Mouse (Mus musculus) gastrocnemius, postnatal 10 days (tissue): ENCODE results near the gene Wipf2. TPM values are rescaled to one million over a fixed set of nuclear protein-coding genes. Genes with fewer than 3 reads are reported as not detected.

ENCODE experiments used
- DNase-seq: peaks from one replicate; pipeline ENCODE4 v3.0.0; 2021; ENCODE audit warnings: mixed read lengths
- total RNA-seq, 2 experiments: library from RNA; stranded (reverse); gene quantifications; 2 replicates each; pipeline ENCODE4 v1.2.3; 2021

The Wipf2 gene
- total RNA-seq, 2 experiments from 2014 or later, result 6.3 to 9.0 TPM

DNA sequence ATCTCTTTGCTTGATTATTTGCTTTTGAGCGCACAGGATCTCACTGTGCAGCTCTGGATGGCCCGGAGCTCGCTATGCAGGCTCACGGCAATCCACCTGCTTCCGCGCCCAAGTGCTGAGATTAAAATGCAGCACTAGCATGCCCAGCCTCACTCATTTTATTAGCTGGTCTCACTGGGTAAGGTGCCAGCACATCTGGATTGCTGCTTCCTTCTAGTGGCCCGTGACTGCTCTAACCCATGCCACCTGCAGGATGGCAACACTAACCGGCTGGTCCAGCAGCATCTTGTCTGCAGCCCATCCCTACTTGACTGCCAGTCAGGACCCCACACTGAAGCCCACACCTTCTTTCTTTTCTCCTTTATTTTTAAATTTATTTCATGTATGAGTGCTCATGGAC, 9.3 kb upstream of the Wipf2 start:
- no peak for DNase-seq

- DNase-seq, result no peak
These were observed 8.8 kb upstream of the Wipf2 start for GRCm38 (mm10) chr11:98854659-98855058.

- peak; percentile 91 for DNase-seq
These were observed 4.4 kb upstream of the Wipf2 start for GRCm38 (mm10) chr11:98858759-98859731.

DNA sequence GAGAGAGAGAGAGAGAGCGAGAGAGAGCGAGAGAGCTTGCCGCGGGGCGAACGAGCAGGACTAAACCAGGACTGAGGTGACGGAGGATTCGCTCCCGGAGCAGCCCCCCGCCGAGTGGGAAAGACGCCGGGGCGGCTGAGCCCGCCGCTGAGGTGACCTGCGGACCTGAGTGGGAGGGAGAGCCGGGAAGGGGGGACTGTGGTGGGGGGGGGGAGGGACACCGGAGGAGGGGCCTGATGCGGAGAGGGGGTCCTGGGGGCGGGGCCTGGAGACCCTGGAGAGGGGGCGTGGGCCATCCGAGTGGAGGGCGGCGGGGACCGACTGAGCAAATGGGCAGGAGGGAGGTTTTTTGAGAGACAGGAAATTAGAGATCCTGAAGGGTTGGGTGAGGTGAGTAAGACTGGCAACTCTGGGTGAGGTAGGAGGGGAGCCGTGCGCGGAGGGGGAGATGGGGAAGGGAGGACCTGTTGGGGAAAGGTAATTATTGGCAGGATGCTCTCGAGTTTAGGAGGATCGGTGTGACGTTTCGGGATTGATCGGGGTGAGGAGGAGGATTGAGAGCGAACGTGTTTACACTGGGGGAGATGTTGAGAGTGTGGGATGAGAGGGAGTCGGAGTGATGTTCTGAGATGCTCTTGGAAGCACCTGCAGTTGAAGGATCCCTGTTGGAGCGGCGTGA, 452 bp downstream of the Wipf2 start:
- no peak for DNase-seq

DNA sequence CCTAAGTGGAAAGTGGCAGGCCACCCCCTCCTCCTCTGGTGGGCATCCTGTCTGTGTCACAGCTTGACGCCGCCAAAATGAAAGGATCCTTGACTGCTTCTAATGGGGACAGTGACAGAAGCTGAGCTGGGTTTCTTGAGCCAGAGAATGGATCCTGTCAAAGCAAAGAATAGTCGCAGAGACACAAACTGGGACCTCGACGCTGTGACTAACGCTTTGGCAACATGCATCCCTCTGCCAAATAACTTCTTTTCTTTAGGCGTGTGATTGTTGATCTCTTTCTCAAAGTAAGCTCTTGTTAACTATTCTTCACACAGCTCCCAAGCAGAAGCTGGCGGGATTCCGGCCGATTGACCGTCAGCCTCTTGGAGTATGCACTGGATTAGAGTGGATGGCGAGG, 3.9 kb downstream of the Wipf2 start:
- no peak for DNase-seq

- no peak for DNase-seq
These were observed 6.5 kb downstream of the Wipf2 start for GRCm38 (mm10) chr11:98869906-98870305.

DNA sequence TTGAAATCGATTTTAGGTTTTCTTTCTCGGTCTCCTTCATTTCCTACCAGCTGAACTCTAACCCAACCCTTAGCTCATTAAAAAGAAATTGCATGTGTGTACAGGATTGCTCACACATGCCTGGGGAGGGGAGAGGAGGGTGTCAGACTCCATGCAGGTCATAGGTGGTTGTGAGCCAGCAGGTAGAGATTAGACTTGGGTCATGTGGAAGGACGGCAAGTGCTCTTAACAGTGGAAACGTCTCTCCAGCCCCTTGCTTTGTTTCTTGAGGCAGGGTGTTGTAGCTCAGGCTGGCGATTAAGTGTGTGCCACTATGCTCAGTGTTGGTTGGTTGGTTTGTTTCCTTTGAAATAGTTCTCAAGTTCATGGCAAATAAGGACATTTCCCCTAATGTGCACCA, 7.4 kb downstream of the Wipf2 start:
- DNase-seq, result no peak

DNA sequence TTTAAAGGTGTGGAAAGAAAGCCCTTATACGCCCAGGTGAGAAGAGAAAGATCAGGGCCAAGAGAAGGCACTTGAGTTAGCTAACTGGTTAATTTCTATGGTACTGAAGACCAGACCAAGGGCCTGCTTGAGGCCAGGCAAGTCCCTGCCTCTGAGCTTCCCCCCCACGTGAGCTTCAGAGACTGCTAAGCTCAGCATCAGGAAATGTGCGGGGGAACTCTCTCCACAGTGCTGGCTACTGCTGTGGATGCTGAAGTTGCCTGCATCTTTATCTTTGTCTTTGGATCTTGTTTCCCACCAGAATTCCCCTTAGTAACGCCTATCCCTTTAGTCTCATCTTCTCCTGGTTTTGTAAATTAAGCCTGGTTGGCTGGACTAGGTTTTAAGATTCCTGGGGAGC, 8.0 kb downstream of the Wipf2 start:
- no peak for DNase-seq

DNA sequence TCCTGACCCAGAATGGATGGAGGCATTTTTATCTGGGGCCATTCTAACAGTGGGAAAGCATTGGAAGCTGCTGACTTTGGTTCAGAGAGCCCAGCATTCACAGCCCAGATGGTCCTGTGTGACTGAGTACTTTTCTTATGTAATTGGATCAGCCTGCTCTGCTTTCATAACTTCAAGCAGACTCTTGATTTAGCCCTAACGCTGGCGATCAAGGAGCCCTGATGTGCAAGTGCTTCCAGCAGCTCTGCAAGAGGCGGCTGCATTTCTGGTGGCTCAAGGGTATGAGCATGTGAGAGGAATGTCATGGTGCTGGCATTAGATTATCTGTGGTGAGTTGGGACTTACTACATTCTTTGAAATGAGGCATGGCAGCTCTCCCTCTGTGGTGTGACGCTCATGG, 8.6 kb downstream of the Wipf2 start:
- no peak for DNase-seq

DNA sequence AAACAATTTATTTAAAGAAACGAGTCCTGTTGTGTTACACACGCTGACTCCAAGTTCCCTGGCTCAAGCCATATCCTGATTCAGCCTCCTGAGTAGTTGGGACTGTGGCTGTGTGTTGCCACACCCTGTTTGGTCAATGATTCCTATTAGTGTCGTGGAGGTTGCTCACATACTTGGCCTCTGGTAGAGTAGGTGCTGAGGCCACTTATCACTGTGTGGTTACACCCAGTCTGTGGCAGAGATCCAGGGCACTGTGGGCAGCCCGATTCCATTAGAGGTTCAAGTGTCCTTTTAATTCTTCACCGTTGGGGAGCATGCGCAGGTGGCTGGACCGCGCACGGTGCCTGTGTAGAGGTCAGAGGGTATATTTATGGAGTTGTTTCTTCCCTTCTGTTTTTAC, 10.5 kb downstream of the Wipf2 start:
- DNase-seq, result no peak

DNA sequence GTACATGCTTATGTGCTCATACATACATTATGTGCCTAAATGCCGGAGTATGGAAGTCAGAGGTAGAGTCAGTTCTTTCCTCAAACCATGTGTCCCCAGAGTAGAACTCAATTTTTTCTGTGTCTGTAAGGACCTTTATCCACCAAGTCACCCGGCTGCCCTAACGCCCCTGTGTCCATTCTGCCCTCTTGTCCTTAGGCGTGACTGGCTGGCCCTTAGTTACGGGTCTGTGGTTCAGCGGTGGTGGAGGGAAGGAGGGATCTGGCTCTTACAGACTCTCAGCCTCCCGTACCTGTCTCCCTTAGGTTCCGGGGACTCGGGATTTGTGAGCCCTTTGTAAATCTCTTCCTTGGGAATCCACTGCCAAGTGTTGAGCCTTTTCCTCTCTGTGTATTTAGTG, 13.6 kb downstream of the Wipf2 start:
- DNase-seq, result no peak

DNA sequence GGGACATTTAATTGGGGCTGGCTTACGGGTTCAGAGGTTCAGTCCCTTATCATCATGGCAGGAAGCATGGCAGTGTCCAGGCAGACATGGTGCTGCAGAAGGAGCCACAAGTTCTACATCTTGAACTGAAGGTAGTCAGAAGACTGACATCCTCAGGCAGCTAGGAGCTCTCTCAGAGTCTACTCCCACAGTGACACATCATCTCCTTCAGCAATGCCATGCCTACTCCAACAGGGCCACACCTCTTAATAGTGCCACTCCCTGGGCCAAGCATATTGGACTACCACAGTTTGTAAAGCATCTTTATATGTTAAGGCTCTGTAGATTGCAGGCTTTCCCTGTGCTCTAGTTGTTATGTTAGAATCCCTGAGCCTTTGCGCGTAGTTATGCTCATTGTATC, 24.3 kb downstream of the Wipf2 start:
- DNase-seq, result no peak

DNA sequence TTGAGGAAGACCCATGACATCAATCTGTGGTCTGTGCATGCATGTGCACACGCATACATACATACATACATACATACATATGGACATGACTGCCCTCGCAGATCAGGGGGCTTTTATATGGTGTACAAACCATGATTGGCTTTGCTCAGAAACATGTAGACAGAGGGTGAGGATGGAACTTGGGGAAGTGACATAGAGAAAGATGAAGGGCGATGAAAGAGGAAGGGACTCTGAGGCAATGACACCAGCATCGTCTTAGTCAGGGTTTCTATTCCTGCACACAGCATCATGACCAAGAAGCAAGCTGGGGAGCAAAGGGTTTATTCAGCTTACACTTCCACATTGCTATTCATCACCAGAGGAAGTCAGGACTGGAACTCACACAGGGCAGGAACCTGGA, 25.6 kb downstream of the Wipf2 start:
- DNase-seq, result no peak

DNA sequence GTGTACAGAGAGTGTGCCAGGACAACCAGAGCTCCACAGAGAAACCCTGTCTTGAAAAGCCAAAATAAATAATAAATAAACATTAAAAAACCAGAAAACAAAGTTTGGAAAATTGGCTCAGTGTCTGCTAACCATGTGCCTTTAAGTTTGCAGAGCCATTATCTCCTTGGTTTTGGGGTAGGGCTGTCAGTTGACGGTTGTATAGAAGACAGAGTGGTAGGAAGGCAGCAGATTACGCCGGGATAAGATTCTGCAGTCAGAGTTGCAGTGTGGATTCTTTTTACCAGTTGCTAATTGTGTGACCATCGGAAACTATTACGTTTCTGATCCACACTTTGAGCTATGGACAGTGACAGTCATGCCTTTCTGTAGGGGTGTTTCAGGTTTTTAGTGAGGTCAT, 26.5 kb downstream of the Wipf2 start:
- DNase-seq, result no peak

- no peak for DNase-seq
These were observed 29.0 kb downstream of the Wipf2 start for GRCm38 (mm10) chr11:98892426-98892825.

DNA sequence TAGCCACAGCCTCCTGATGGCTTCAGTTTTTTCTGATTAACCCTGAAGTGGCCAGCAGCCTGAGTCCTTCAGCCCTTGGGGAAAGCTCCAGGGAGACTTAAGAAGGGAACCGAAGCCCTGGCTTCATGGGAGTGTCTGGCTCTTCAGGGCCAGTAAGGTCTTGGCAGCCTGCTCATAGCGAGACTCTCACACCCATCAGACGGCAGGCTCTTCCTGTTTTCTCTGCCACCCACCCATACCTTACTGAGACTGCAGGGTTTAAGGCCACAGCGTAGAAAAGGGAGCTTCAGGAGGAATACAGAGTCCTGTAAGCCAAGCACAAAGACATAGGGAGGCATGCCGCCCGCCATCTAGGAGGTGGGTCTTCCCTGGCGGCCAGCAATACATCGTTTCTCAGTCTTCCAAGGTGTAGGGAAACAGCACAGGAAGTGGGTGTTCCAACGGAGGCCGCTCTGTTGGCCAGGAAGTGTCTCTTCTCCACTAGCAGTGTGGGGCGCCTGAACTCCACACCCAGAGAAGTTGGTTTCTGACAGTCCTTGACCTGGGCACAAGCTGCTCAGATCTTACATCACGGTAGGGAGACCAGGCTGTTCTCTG, 37.2 kb downstream of the Wipf2 start:
- DNase-seq, result no peak

DNA sequence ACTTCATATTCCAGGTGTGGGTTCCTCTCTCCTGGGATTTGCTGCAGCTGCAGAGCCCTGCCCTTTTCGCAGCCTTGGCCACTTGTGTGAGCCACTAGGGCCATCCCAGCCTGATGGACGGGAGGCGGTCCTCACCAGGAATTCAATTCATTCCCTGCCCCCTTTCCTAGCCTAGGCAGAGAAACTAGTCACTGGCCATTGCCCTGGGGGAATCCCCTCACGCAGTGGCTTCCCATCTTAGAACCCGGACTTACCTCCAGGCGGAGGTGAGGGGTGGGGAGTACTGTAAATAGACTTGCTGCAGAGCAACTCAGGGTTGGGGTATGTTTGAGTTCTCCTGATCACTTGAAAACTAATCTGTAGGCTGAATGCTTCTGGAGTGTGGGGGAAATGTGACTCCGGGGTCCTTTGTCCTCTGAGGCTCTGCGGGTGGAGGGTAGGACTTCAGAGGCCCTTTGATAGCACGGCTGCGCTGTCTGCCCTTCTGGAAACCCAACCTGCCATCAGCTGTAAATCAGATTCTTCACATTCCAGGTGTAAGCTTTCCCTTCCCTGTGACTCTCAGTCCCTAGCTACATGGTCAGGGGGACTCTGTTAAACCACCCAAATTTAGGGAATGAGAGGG, 39.3 kb downstream of the Wipf2 start:
- no peak for DNase-seq

- DNase-seq, result no peak
These were observed 41.1 kb downstream of the Wipf2 start for GRCm38 (mm10) chr11:98904577-98904976.

DNA sequence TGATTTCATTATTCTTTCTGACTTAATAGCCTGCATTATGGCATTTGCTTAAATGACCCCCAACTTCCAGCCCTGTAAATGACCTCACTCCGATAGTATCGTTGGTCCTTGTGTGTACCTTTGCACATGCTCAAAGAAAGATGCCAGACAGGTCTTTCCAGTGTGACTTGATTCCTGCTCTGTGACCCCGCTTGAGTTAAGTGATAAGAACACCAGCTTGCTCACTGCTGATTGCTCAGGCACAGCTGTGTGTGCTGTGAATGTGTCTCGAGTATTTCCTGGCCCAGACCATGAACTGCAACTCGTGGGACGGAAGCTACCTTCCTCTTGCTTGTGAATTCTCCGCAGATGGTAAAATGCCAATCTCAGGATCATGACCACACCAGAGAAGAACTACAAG, 41.6 kb downstream of the Wipf2 start:
- no peak for DNase-seq

DNA sequence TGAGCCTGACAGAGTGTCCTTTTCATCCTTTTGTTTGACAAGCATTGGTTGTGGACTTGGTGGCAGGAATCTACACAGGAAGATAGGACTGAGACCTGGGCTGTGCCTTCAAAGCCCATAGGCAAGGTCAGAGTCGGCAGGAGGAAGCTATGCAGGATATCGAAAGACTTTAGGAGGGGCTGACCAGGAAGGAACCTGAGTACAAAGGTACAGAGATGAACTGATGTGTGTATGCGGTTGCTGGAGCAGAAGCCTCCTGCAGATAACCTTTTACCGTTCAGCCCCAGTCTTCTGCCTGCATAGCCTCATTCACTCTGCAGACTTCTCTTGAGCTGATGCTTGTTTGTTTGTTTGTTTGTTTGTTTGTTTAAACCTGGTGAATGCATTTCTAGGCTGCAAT, 42.1 kb downstream of the Wipf2 start:
- no peak for DNase-seq

DNA sequence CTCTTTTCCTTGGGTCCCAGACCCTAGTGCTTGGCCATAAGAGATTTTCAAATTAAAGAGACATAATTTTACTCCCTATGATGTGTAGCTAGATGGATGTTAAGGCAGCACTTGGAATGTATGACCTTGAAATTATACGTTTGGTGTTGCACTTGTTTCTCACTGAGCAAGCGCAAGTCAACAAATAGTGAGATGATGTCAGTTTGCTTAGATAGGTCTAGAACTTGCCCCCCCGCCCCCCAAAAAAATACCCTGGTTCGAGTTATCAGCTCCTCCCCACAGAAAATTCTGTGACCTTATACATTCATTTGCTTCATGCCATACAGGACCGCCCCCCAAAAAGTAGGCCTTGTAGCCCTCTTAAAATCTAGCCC, 43.6 kb downstream of the Wipf2 start:
- DNase-seq, result no peak

DNA sequence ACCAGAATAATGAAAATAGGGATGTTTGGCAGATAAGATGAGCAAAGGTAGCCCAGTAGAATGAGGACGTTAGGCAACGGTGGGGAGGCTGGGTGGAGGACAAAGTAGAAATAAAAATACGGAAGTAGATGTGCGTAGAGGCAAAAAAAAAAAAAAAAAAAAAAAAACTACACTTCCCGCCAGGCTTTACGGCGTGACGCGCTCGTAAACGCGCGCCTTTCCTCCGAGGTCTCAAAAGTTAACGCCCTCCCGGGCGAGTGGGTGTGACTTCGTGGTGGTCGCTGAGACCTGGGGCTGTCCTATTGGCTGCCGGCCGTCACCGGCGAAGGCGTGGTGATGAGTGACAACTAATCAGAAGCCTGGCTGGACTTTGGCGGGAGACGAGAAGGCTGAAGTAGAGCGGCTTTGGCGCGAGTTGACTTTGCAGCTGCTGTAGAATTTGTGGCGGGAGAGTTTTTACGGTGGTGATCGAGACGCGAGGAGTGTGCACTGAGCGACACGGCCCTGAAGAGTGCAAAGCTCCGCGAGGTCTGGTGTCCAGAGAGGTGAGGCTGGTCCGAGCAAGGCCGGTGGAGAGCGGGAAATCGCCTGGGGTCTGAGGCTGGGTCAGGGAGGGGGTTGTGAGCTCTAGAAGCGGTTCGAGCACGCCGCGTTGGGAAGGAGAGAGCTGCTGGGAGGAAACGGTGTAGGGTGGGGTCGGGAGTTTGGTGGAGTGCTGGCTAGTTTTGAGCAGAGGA, 44.2 kb downstream of the Wipf2 start, which contains the start of gene Cdc6:
Gene Cdc6 (plus strand): TSS at position 365 of the 737 bp plus-strand sequence.
- peak; percentile 92 for DNase-seq
